In the genomic region with DNA sequence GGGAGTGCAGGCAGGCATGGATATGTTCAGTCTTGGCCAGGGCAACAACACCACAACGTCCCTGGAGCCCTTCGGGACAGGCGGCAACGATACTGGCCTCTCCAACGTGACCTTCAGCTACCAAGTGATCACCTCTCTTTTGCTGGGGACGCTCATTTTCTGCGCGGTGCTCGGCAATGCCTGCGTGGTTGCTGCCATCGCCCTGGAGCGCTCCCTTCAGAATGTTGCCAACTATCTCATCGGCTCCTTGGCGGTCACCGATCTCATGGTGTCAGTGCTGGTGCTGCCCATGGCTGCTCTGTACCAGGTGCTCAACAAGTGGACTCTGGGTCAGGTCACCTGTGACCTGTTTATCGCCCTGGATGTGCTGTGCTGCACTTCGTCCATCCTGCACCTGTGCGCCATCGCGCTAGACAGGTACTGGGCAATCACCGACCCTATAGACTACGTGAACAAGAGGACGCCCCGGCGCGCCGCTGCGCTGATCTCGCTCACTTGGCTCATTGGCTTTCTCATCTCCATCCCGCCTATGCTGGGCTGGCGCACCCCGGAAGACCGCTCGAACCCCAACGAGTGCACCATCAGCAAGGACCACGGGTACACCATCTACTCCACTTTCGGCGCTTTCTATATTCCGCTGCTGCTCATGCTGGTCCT, we compare ENCODE assay signal across 9 mouse cellular contexts. TPM values are rescaled to one million over a fixed set of nuclear protein-coding genes. Genes with fewer than 3 reads are reported as not detected.
DNase-seq lines count a peak whose midpoint lies in the region; ATAC-seq lines count a peak whose summit lies in the region.
"Had no signal": no experiment of that assay in that cellular context is flagged by ENCODE, and none has a peak within 500 bp of the region (broad histone marks: within the 10 kb centered on the region; RNA-seq: fewer than 3 reads in every experiment).

No protein-coding gene starts in this region.

- H3K36me3 ChIP-seq in hindbrain, embryonic 11.5 days (ENCODE audit: control insufficient read depth, insufficient read depth, low read length): no peaks in the 10 kb centered on the region

- ATAC-seq in hindbrain, embryonic 11.5 days (ENCODE audit: low FRiP score): peak; percentile 58
- peak; percentile 42; the same call in 1 of the 2 replicates for ATAC-seq in megakaryocyte-erythroid progenitor cell, adult 5-6 weeks (replicated peaks; ENCODE audit: low FRiP score, low TSS enrichment, poor library complexity, severe bottlenecking)
- ATAC-seq: intestine, postnatal 0 days had no signal

- H3K9me3 ChIP-seq in hindbrain, embryonic 11.5 days (ENCODE audit: control insufficient read depth, low read length): no peaks in the 10 kb centered on the region

- WGBS in hindbrain, embryonic 11.5 days: under 1% methylated on average over 39 of the region's 39 CpGs

- H3K27ac ChIP-seq in hindbrain, embryonic 11.5 days (ENCODE audit: low read depth, low read length): no peak overlapping the region

- no peak overlapping the region for H3K9ac ChIP-seq in hindbrain, embryonic 11.5 days (ENCODE audit: low read depth, low read length)

- peak overlapping the region; percentile 29 for H3K4me3 ChIP-seq in hindbrain, embryonic 11.5 days (ENCODE audit: low read depth, low read length)

- H3K27me3 ChIP-seq in hindbrain, embryonic 11.5 days (ENCODE audit: control insufficient read depth, insufficient read depth, low read length): peaks cover 37% of the 10 kb centered on the region

- 0 out of 2 replicates have a peak, but pooled peaks cover 5% of the 10 kb centered on the region for H3K4me1 ChIP-seq in hindbrain, embryonic 11.5 days (replicated peaks; ENCODE audit: control insufficient read depth, insufficient read depth, low read length)

- peak overlapping the region; percentile 36 for H3K4me2 ChIP-seq in hindbrain, embryonic 11.5 days (replicated peaks; ENCODE audit: low read depth, low read length)

- peak; percentile 5 for DNase-seq in thymus, postnatal 4 days
- no peak for DNase-seq in thymus, adult 18-20 months
- DNase-seq in hindbrain, embryonic 11.5 days (ENCODE audit: low spot score): peak; percentile 25
- no peak for DNase-seq in urinary bladder, adult 2 months (ENCODE audit: low spot score)
- no peak for DNase-seq in urinary bladder, postnatal 25 days (ENCODE audit: low spot score)
- DNase-seq in lung, postnatal 36 days: no peak
- DNase-seq in spleen, postnatal 10 days (ENCODE audit: low spot score in 2 of 2): no peak

RNA-seq across cellular contexts. Expression of a gene that starts 0.9 kb away (rescaled TPM):
- polyA plus RNA-seq in hindbrain, embryonic 11.5 days (2014; fragmentation: Nextera tagmentation; extraction: Ambion mirVana): 0.56 and 0.81 TPM in 2 replicates
- total RNA-seq in megakaryocyte-erythroid progenitor cell, adult 5-6 weeks (2014; fragmentation: Nextera tagmentation): not detected in 2 replicates
- not detected in 2 replicates for total RNA-seq in megakaryocyte-erythroid progenitor cell, adult 5-6 weeks (2017)
- polyA plus RNA-seq in urinary bladder, adult 2 months (2012; rRNA removed): not detected in 2 replicates
- polyA plus RNA-seq: intestine, postnatal 0 days had no signal

Comparison
In these comparisons a context has a peak if more than half of its experiments do, and no peak if none do; other contexts are left out.
1. DNase-seq: peak in thymus, postnatal 4 days (single experiment) and hindbrain, embryonic 11.5 days (single experiment); none in thymus, adult 18-20 months (0 of 2), urinary bladder, adult 2 months (single experiment), urinary bladder, postnatal 25 days (single experiment), lung, postnatal 36 days (single experiment) and spleen, postnatal 10 days (0 of 2).